Mouse (Mus musculus) liver, embryonic 11.5 days (tissue): ENCODE measurements around the gene Pik3ip1. TPM values are rescaled to one million over a fixed set of nuclear protein-coding genes. Genes with fewer than 3 reads are reported as not detected.

ENCODE experiments used
- ATAC-seq: fragments of 200-750 bp; cut with Nextera tagmentation; replicated peaks from 2 replicates; pipeline ENCODE4 v1.8.0; 2017; ENCODE audit warnings: moderate number of reproducible peaks, mild to moderate bottlenecking, moderate TSS enrichment, moderate library complexity; ENCODE audit not compliant: low FRiP score
- DNase-seq: peaks from one replicate; pipeline ENCODE4 v3.0.0-alpha.2; 2017; ENCODE audit warnings: low spot score
- H3K27ac ChIP-seq: fragments of 300-500 bp; sonication (generic); 2 replicates; pipeline ENCODE4 v1.5.1; 2014; ENCODE audit warnings: mild to moderate bottlenecking, low read depth, low read length, control low read depth
- H3K27me3 ChIP-seq: fragments of 300-500 bp; sonication (generic); replicated peaks from 2 replicates; pipeline ENCODE4 v1.6.1; 2014; ENCODE audit warnings: low read length, mixed read lengths; ENCODE audit not compliant: control insufficient read depth, insufficient read depth
- H3K36me3 ChIP-seq: fragments of 300-500 bp; sonication (generic); 2 replicates; pipeline ENCODE4 v1.6.1; 2014; ENCODE audit warnings: mild to moderate bottlenecking, low read length, moderate library complexity, mixed read lengths; ENCODE audit not compliant: control insufficient read depth, insufficient read depth
- H3K4me1 ChIP-seq: fragments of 300-500 bp; sonication (generic); replicated peaks from 2 replicates; pipeline ENCODE4 v1.6.1; 2014; ENCODE audit warnings: low read length, mixed read lengths; ENCODE audit not compliant: control insufficient read depth, insufficient read depth
- H3K4me2 ChIP-seq: fragments of 300-500 bp; sonication (generic); 2 replicates; pipeline ENCODE4 v1.6.1; 2014; ENCODE audit warnings: mild to moderate bottlenecking, control low read depth, moderate library complexity
- H3K4me3 ChIP-seq: fragments of 300-500 bp; sonication (generic); 2 replicates; pipeline ENCODE4 v1.5.1; 2014; ENCODE audit warnings: low read depth, low read length, control low read depth
- H3K9ac ChIP-seq: fragments of 300-500 bp; sonication (generic); 2 replicates; pipeline ENCODE4 v1.6.1; 2014; ENCODE audit warnings: low read depth, low read length, control low read depth
- H3K9me3 ChIP-seq: fragments of 300-500 bp; sonication (generic); 2 replicates; pipeline ENCODE4 v1.6.1; 2016; ENCODE audit warnings: low read length, inconsistent platforms, mixed read lengths; ENCODE audit not compliant: control insufficient read depth
- WGBS: fragments of 180-500 bp; shearing (Covaris S2); extraction: QIAGEN DNeasy Blood & Tissue Kit; methylation state at CpG from one replicate; pipeline ENCODE4 v1.1.7; 2014; 5-methylcytosine and 5-hydroxymethylcytosine counted together
- polyA plus RNA-seq: library from polyadenylated mRNA; unstranded; fragments of >200 nt; fragmentation: Nextera tagmentation; extraction: Ambion mirVana; gene quantifications from 2 replicates; pipeline ENCODE4 v1.2.1, GENCODE M21; 2014

Gene Pik3ip1
- polyA plus RNA-seq, 1 experiment from 2014 or later: 3.8 TPM

DNA sequence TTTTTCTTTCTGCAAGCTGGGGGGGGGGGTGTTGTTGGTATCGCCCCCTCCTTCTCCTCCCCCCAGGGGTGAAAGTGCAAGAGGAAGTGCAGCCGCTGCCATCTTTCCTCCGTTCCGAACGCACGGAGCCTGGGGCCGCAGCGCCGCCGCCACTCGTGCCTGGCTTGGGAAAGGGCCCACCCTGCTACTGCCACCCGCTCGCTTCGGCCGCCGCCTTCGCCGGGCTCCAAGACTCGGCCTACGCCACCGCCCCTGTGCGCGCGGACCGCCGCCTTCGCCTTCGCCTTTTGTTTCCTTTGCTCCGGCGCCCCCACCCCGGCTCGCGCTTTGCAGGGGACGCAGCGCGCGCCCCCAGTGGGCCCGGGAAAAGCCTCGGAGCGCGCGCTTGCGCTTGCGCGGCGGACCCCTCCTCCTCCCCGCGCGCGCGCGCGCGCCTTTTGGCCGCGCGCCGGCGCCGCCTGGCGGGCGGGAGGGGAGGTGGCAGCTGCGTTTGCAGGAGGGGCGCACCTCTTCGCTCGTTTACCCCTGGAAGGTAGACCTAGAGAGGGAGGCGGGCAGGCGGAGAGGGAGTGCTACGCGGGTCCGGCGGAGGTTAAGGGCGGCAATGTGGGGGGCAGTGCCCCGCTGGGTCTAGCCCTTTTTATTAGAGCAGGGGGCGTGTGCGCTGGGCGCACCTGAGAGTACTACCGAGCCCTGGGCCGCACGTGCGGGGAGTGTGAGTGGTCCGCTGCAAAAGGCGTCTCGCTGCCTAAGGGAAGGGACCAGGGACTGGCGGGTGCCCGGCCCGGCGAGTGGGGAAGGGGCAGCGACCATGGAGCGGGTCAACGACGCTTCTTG is 40.2 kb upstream of the Pik3ip1 start:
- Histone ChIP-seq H3K9me3 (no peaks in the 10 kb centered on the region; the same call in 1 of the 2 replicates), H3K4me1 (peaks cover 31% of the 10 kb centered on the region), H3K27me3 (no peaks in the 10 kb centered on the region), H3K4me2 (peak overlapping the region; percentile 100), H3K36me3 (peaks cover 30% of the 10 kb centered on the region), H3K27ac (peak overlapping the region; percentile 99), H3K4me3 (peak overlapping the region; percentile 93), H3K9ac (peak overlapping the region; percentile 90)
- ATAC-seq: peak; percentile 52
- WGBS: under 1% methylated on average over 68 of the region's 92 CpGs
- DNase-seq: no peak

DNA sequence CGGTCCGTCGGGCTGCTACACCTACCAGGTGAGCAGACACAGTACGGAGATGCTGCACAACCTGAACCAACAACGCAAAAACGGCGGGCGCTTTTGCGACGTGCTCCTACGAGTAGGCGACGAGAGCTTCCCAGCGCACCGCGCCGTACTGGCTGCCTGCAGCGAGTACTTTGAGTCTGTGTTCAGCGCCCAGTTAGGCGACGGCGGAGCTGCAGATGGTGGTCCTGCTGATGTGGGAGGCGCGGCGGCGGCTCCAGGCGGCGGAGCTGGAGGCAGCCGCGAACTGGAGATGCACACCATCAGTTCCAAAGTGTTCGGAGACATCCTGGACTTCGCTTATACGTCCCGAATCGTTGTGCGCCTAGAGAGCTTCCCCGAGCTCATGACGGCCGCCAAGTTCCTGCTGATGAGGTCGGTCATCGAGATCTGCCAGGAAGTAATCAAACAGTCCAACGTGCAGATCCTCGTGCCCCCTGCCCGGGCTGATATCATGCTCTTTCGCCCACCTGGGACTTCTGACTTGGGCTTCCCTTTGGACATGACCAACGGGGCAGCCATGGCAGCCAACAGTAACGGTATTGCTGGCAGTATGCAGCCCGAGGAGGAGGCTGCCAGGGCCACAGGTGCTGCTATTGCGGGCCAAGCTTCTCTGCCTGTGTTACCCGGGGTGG is 39.4 kb upstream of the Pik3ip1 start:
- Histone ChIP-seq H3K4me3 (peak overlapping the region; percentile 93), H3K27ac (peak overlapping the region; percentile 99), H3K4me1 (peaks cover 36% of the 10 kb centered on the region), H3K36me3 (peaks cover 36% of the 10 kb centered on the region), H3K9ac (peak overlapping the region; percentile 90), H3K9me3 (no peaks in the 10 kb centered on the region; the same call in 1 of the 2 replicates), H3K4me2 (peak overlapping the region; percentile 100), H3K27me3 (no peaks in the 10 kb centered on the region)
- DNase-seq (peak; percentile 73), ATAC-seq (peak; percentile 8; the same call in 1 of the 2 replicates)
- under 1% methylated on average over 50 of the region's 50 CpGs for WGBS

- WGBS: 1% methylated on average over 26 of the region's 26 CpGs
Observed at GRCm38 (mm10) chr11:3291311-3292061, 38.7 kb upstream of the Pik3ip1 start.

DNA sequence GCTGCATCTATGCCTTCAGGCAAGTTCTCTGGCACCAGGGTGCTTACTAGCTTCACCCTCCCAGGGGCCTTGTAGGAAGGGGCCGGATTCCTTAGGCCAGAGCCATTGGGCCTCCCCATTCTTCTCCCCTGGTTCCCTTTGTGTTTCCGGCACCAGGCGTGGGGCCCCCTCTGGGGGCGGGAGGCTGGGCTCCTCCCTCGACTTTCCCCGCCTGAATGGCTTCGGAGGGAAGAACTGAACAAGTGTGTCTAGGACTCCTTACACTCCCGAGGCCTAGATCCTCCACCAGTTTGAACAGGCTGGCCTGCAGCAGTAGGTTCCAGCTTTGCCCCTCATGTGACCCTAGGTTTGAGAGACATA is 38.2 kb upstream of the Pik3ip1 start:
- Histone ChIP-seq H3K4me1 (peaks cover 41% of the 10 kb centered on the region), H3K36me3 (peaks cover 41% of the 10 kb centered on the region), H3K9ac (peak overlapping the region; percentile 90), H3K4me3 (peak overlapping the region; percentile 93), H3K4me2 (peak overlapping the region; percentile 100), H3K27me3 (no peaks in the 10 kb centered on the region), H3K27ac (peak overlapping the region; percentile 99), H3K9me3 (no peaks in the 10 kb centered on the region; the same call in 1 of the 2 replicates)
- DNase-seq (peak; percentile 85), ATAC-seq (peak; percentile 50)
- WGBS: 0% methylated on average over 8 of the region's 8 CpGs

More at GRCm38 (mm10) chr11:3291311-3292061, 38.7 kb upstream of the Pik3ip1 start:
- no peaks in the 10 kb centered on the region; the same call in 1 of the 2 replicates for H3K9me3 ChIP-seq
- H3K27me3 ChIP-seq: no peaks in the 10 kb centered on the region
- no peak for ATAC-seq
- peak overlapping the region; percentile 93 for H3K4me3 ChIP-seq
- H3K36me3 ChIP-seq: peaks cover 38% of the 10 kb centered on the region
- peak overlapping the region; percentile 99 for H3K27ac ChIP-seq
- H3K9ac ChIP-seq: peak overlapping the region; percentile 90
- DNase-seq: peak; percentile 60
- peaks cover 41% of the 10 kb centered on the region for H3K4me1 ChIP-seq
- peak overlapping the region; percentile 100 for H3K4me2 ChIP-seq

DNA sequence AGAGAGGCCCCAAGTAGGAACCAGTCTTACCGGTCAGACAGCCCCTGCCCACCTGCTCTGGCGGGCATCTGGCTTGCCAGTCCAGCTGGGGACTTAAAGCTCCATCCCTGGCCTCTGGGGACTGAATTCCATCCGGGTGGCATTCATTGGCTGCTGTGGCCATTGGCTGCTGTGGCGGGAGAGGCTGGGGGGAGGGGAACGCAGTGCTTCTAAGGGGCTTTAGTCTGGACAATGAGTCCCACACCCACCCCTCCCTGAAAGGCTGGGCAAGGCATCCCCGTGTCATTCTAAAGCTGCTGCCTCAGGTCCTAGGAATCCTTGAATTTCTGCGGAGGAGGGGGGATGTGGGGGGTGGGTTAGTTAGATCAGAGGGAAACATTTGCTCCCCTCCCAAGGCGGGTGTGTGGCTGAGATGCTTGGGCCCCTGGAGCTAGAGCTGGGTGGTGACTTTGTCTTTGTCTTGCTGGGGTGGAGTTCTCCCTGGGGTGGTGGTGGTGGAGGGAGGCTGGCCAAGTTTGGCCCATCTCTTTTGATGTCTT is 37.4 kb upstream of the Pik3ip1 start:
- H3K9me3 ChIP-seq: no peaks in the 10 kb centered on the region; the same call in 1 of the 2 replicates
- H3K4me2 ChIP-seq: peak overlapping the region; percentile 100

DNA sequence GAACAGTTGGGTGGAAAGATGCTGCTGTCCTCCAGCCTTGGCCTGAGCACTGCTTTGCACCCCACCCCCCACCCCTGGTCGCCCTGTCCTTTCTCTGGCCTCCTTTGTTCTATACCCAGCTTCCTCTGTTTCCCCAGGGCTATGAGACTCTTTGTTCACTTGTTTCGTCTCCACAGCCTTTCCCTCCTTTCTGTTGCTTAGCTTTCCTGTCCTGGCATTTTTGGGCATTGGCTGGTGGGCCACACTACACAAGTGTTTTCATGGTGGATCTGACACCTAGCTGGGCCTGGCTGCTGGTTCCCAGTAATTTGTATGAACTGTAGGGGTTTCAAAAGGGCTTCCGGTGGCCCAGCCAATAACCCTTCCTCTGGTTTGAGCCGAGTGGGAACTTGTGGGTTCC is 36.8 kb upstream of the Pik3ip1 start:
- WGBS: 59% methylated on average over 4 of the region's 4 CpGs
- Histone ChIP-seq H3K27me3 (no peaks in the 10 kb centered on the region), H3K36me3 (peaks cover 50% of the 10 kb centered on the region), H3K9ac (peak overlapping the region; percentile 90), H3K4me3 (peak overlapping the region; percentile 93), H3K27ac (peak overlapping the region; percentile 99), H3K4me2 (peak overlapping the region; percentile 100), H3K4me1 (peaks cover 36% of the 10 kb centered on the region), H3K9me3 (no peaks in the 10 kb centered on the region; the same call in 1 of the 2 replicates)
- DNase-seq (no peak), ATAC-seq (no peak)

More for the DNA sequence above, 37.4 kb upstream of the Pik3ip1 start:
- Histone ChIP-seq H3K4me1 (peaks cover 40% of the 10 kb centered on the region), H3K36me3 (peaks cover 46% of the 10 kb centered on the region), H3K4me3 (peak overlapping the region; percentile 93), H3K9ac (peak overlapping the region; percentile 90), H3K27me3 (no peaks in the 10 kb centered on the region), H3K27ac (peak overlapping the region; percentile 99)
- DNase-seq: peak; percentile 56
- no peak for ATAC-seq
- 4% methylated on average over 8 of the region's 8 CpGs for WGBS

DNA sequence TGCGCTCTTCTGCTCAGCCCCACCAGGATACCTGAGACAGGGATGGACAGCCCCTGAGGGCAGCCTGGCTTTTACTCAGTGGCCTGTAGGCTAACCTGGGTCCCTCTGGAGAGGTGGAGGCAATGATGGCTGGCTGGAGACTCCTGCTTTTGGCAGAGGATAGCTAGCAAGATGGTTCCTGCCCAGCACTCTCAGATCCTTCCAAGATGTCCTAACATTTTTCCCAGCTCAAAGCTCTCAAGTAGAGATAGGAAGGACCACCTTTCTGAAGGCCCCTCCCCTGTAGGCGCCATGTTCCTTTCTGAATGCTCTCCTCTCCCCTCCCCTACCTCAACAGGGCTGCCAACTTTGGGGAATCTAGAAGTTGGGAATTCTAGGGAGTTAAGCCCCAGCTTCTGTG is 35.6 kb upstream of the Pik3ip1 start:
- Histone ChIP-seq H3K9ac (peak overlapping the region; percentile 5; the same call in 1 of the 2 replicates), H3K4me3 (peak overlapping the region; percentile 2; the same call in 1 of the 2 replicates), H3K36me3 (peaks cover 63% of the 10 kb centered on the region), H3K4me2 (peak overlapping the region; percentile 100), H3K27ac (no peak overlapping the region; the same call in 1 of the 2 replicates), H3K27me3 (no peaks in the 10 kb centered on the region), H3K4me1 (peaks cover 35% of the 10 kb centered on the region), H3K9me3 (no peaks in the 10 kb centered on the region; the same call in 1 of the 2 replicates)
- WGBS: 87% methylated on average over 2 of the region's 2 CpGs
- DNase-seq (no peak), ATAC-seq (no peak)

- WGBS: 69% methylated on average over 5 of the region's 5 CpGs
- Histone ChIP-seq H3K9ac (no peak overlapping the region; the same call in 1 of the 2 replicates), H3K27me3 (no peaks in the 10 kb centered on the region), H3K4me3 (peak overlapping the region; percentile 17; the same call in 1 of the 2 replicates), H3K27ac (no peak overlapping the region), H3K4me2 (no peak overlapping the region), H3K9me3 (no peaks in the 10 kb centered on the region; the same call in 1 of the 2 replicates), H3K4me1 (peaks cover 35% of the 10 kb centered on the region), H3K36me3 (peaks cover 70% of the 10 kb centered on the region)
- ATAC-seq (no peak), DNase-seq (no peak)
Observed at GRCm38 (mm10) chr11:3296056-3296455, 34.1 kb upstream of the Pik3ip1 start.
